Mouse (Mus musculus) midbrain, postnatal 0 days (tissue): ENCODE results near the gene Tead1. TPM values are rescaled to one million over a fixed set of nuclear protein-coding genes. Genes with fewer than 3 reads are reported as not detected.

Experiments used
- ATAC-seq: fragments of 200-750 bp; cut with Nextera tagmentation; 2 replicates; pipeline ENCODE4 v1.8.0; 2017; ENCODE audit warnings: moderate number of reproducible peaks, mild to moderate bottlenecking, moderate TSS enrichment, moderate library complexity; ENCODE audit not compliant: low FRiP score
- DNase-seq: peaks from one replicate; pipeline ENCODE4 v3.0.0-alpha.2; 2015; ENCODE audit warnings: low spot score
- H3K27ac ChIP-seq: fragments of 300-500 bp; sonication (generic); 2 replicates; pipeline ENCODE4 v1.5.1; 2014; ENCODE audit warnings: low read depth, mild to moderate bottlenecking, low read length, mixed read lengths
- H3K27me3 ChIP-seq: fragments of 300-500 bp; sonication (generic); 2 replicates; pipeline ENCODE4 v1.6.1; 2014; ENCODE audit warnings: low read length, control low read depth, mixed read lengths; ENCODE audit not compliant: insufficient read depth
- H3K36me3 ChIP-seq: fragments of 300-500 bp; sonication (generic); 2 replicates; pipeline ENCODE4 v1.6.1; 2014; ENCODE audit warnings: low read length, control low read depth, mixed read lengths; ENCODE audit not compliant: insufficient read depth
- H3K4me1 ChIP-seq: fragments of 300-500 bp; sonication (generic); 2 replicates; pipeline ENCODE4 v1.6.1; 2014; ENCODE audit warnings: mild to moderate bottlenecking, control low read depth, antibody characterized with exemption, low read length, mixed read lengths; ENCODE audit not compliant: insufficient read depth
- H3K4me2 ChIP-seq: fragments of 300-500 bp; sonication (generic); 2 replicates; pipeline ENCODE4 v1.6.1; 2014; ENCODE audit warnings: low read depth, mild to moderate bottlenecking, low read length, mixed read lengths; ENCODE audit not compliant: poor library complexity, severe bottlenecking
- H3K4me3 ChIP-seq: fragments of 300-500 bp; sonication (generic); 2 replicates; pipeline ENCODE4 v1.5.1; 2014; ENCODE audit warnings: low read depth, mild to moderate bottlenecking, low read length, moderate library complexity
- H3K9ac ChIP-seq: fragments of 300-500 bp; sonication (generic); replicated peaks from 2 replicates; pipeline ENCODE4 v1.6.1; 2014; ENCODE audit warnings: mild to moderate bottlenecking, low read length, moderate library complexity, mixed read lengths; ENCODE audit not compliant: poor library complexity, severe bottlenecking
- H3K9me3 ChIP-seq: fragments of 300-500 bp; sonication (generic); 2 replicates; pipeline ENCODE4 v1.6.1; 2016; ENCODE audit warnings: low read length, control low read depth
- CTCF ChIP-seq: IDR thresholded peaks from 2 replicates; pipeline ENCODE4 v1.5.1; 2016; ENCODE audit warnings: antibody characterized with exemption, mild to moderate bottlenecking
- WGBS: fragments of 180-500 bp; shearing (Covaris S2); extraction: QIAGEN DNeasy Blood & Tissue Kit; methylation state at CpG from one replicate; pipeline ENCODE4 v1.1.7; 2014; 5-methylcytosine and 5-hydroxymethylcytosine counted together
- polyA plus RNA-seq: library from polyadenylated mRNA; unstranded; fragments of >200 nt; fragmentation: Nextera tagmentation; extraction: Ambion mirVana; gene quantifications from 2 replicates; pipeline ENCODE4 v1.2.1, GENCODE M21; 2015
- total RNA-seq: library from RNA; depleted of rRNA; stranded (reverse); fragments of >200 nt; gene quantifications from 2 replicates; pipeline ENCODE4 v1.2.3, GENCODE M21; 2014

Gene Tead1
- total and polyA plus RNA-seq, 2 experiments from 2014 or later = 8.0 to 16.6 TPM

- Histone ChIP-seq H3K27ac (no peak overlapping the region; the same call in 1 of the 2 replicates), H3K4me2 (no peak overlapping the region), H3K9me3 (no peaks in the 10 kb centered on the region), H3K9ac (no peak overlapping the region), H3K4me1 (peaks cover 4% of the 10 kb centered on the region; the same call in 1 of the 2 replicates), H3K36me3 (no peaks in the 10 kb centered on the region), H3K27me3 (no peaks in the 10 kb centered on the region), H3K4me3 (no peak overlapping the region)
- no peak for TF ChIP-seq CTCF
- ATAC-seq (no peak), DNase-seq (no peak)
- WGBS = 84% methylated on average over 4 of the region's 4 CpGs
These were observed 152.3 kb downstream of the Tead1 start for GRCm38 (mm10) chr7:112831446-112831845.

- no peaks in the 10 kb centered on the region for H3K9me3 ChIP-seq
- H3K27ac ChIP-seq = no peak overlapping the region
- H3K9ac ChIP-seq = no peak overlapping the region
- TF ChIP-seq CTCF = no peak
- no peak overlapping the region for H3K4me3 ChIP-seq
- 89% methylated on average over 4 of the region's 4 CpGs for WGBS
- DNase-seq = no peak
- no peak for ATAC-seq
- H3K4me2 ChIP-seq = no peak overlapping the region
- H3K36me3 ChIP-seq = no peaks in the 10 kb centered on the region
- H3K27me3 ChIP-seq = no peaks in the 10 kb centered on the region
- H3K4me1 ChIP-seq = no peaks in the 10 kb centered on the region
These were observed 154.0 kb downstream of the Tead1 start for GRCm38 (mm10) chr7:112833132-112833531.

- no peak for TF ChIP-seq CTCF
- Histone ChIP-seq H3K27ac (no peak overlapping the region), H3K4me2 (no peak overlapping the region), H3K4me3 (no peak overlapping the region), H3K36me3 (no peaks in the 10 kb centered on the region), H3K27me3 (no peaks in the 10 kb centered on the region), H3K9ac (no peak overlapping the region), H3K9me3 (no peaks in the 10 kb centered on the region), H3K4me1 (peaks cover 8% of the 10 kb centered on the region; the same call in 1 of the 2 replicates)
- DNase-seq = peak; percentile 53
- WGBS = 58% methylated on average over 9 of the region's 9 CpGs
- no peak for ATAC-seq
These were observed 157.0 kb downstream of the Tead1 start for GRCm38 (mm10) chr7:112836076-112836475.

- H3K36me3 ChIP-seq = no peaks in the 10 kb centered on the region
- H3K27ac ChIP-seq = no peak overlapping the region
- no peak overlapping the region for H3K4me2 ChIP-seq
- no peak for TF ChIP-seq CTCF
- H3K9me3 ChIP-seq = no peaks in the 10 kb centered on the region
- H3K4me3 ChIP-seq = no peak overlapping the region
- DNase-seq (no peak), ATAC-seq (no peak)
- H3K4me1 ChIP-seq = peaks cover 13% of the 10 kb centered on the region; the same call in 1 of the 2 replicates
- H3K9ac ChIP-seq = no peak overlapping the region
- WGBS = 80% methylated on average over 6 of the region's 6 CpGs
- no peaks in the 10 kb centered on the region for H3K27me3 ChIP-seq
These were observed 159.0 kb downstream of the Tead1 start for GRCm38 (mm10) chr7:112838131-112838530.

GRCm38 (mm10) chr7:112840351-112840750 lies 161.2 kb downstream of the Tead1 start:
- WGBS = 21% methylated on average over 7 of the region's 7 CpGs
- H3K4me1 ChIP-seq = peaks cover 13% of the 10 kb centered on the region; the same call in 1 of the 2 replicates
- H3K9ac ChIP-seq = no peak overlapping the region
- no peak overlapping the region for H3K4me2 ChIP-seq
- no peaks in the 10 kb centered on the region for H3K9me3 ChIP-seq
- no peak for DNase-seq
- no peak overlapping the region for H3K4me3 ChIP-seq
- peak overlapping the region; percentile 80; the same call in 1 of the 2 replicates for H3K27ac ChIP-seq
- no peak for ATAC-seq
- TF ChIP-seq CTCF = no peak
- H3K36me3 ChIP-seq = no peaks in the 10 kb centered on the region
- no peaks in the 10 kb centered on the region for H3K27me3 ChIP-seq

- peak overlapping the region; percentile 80 for H3K27ac ChIP-seq
- 0 out of 2 replicates have a peak, but pooled peaks have one; percentile 25 for ATAC-seq
- no peak overlapping the region for H3K4me3 ChIP-seq
- H3K4me2 ChIP-seq = no peak overlapping the region; the same call in 1 of the 2 replicates
- peak; percentile 42 for DNase-seq
- H3K27me3 ChIP-seq = no peaks in the 10 kb centered on the region; the same call in 1 of the 2 replicates
- no peak overlapping the region for H3K9ac ChIP-seq
- TF ChIP-seq CTCF = no peak
- H3K9me3 ChIP-seq = no peaks in the 10 kb centered on the region
- peaks cover 13% of the 10 kb centered on the region; the same call in 1 of the 2 replicates for H3K4me1 ChIP-seq
- 20% methylated on average over 8 of the region's 8 CpGs for WGBS
- no peaks in the 10 kb centered on the region for H3K36me3 ChIP-seq
These were observed 161.8 kb downstream of the Tead1 start for GRCm38 (mm10) chr7:112840890-112841289.
